ENCODE assay signal across 8 mouse cellular contexts in the genomic region with DNA sequence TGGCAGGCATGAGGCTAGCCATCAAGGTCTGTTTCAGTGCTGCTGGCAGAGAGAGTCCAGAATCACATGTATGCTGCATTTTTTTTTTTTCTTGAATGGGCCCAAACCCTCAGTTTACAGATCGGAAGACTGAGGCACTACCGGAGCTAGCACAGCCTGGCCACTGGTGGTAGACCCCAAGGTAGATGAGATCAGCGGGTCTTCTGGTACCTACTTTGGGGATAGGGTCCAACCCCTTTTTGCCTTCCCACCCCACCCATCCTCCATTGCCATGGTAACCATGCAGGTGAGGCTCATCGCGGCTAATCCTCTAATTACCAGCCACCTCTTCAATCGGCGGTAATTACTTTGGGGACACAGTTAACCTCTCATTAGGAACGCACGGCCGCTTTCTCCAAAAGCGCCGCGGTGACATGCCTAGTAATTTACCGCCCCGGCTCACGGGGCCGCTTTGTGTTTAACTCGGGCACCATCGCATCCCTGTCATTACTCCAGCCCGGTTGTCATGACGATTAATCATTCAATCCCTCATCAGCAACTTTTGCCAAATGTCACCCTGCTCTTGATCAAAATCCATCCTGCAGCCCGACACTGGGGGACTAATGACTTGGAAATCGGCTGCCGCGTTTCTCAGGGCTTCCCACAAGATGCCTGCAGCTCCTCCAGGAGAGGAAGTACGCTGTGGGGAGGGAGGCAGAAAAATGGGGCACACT. TPM values are rescaled to one million over a fixed set of nuclear protein-coding genes. Genes with fewer than 3 reads are reported as not detected.
A peak's percentile ranks its signal among the peaks of the same experiment; 100 is the strongest.
DNase-seq lines count a peak whose midpoint lies in the region; ATAC-seq and TF ChIP-seq lines count a peak whose summit lies in the region.

No protein-coding gene starts in this region.

- no peak for TF ChIP-seq EP300 in liver, postnatal 0 days (IDR thresholded peaks at IDR 0.05; ENCODE audit: low read depth)

- no peaks in the 10 kb centered on the region for H3K36me3 ChIP-seq in liver, embryonic 11.5 days (ENCODE audit: control insufficient read depth, insufficient read depth, low read length)
- H3K36me3 ChIP-seq in liver, postnatal 0 days (replicated peaks; ENCODE audit: insufficient read depth, low read length), result no peaks in the 10 kb centered on the region
- no peaks in the 10 kb centered on the region for H3K36me3 ChIP-seq in forebrain, embryonic 10.5 days (replicated peaks)

- H3K4me3 ChIP-seq in liver, embryonic 11.5 days (ENCODE audit: low read depth, low read length), result no peak overlapping the region
- H3K4me3 ChIP-seq in liver, postnatal 0 days (ENCODE audit: low read depth, low read length), result no peak overlapping the region
- peak overlapping the region; percentile 35 for H3K4me3 ChIP-seq in forebrain, embryonic 10.5 days

- DNase-seq in liver, embryonic 11.5 days (ENCODE audit: low spot score), result no peak
- DNase-seq in liver, postnatal 0 days, result no peak
- peak; percentile 86 for DNase-seq in forebrain, embryonic 10.5 days (ENCODE audit: extremely low spot score, low spot score)
- DNase-seq in layer of hippocampus, postnatal 14 days (ENCODE audit: low spot score in 2 of 2), result peak; percentile 19 to 45
- DNase-seq in retina, postnatal 1 day, result peak; percentile 88
- no peak for DNase-seq in c-Kit-positive CD71-positive TER-119-positive erythroid progenitor cells, embryonic 14.5 days (ENCODE audit: low spot score)
- no peak for DNase-seq in spleen, adult 12 weeks (ENCODE audit: low spot score)
- no peak for DNase-seq in gastrocnemius, adult 8-10 months (ENCODE audit: low spot score in 2 of 2)

- 9% methylated on average over 26 of the region's 26 CpGs for WGBS in liver, embryonic 11.5 days
- 13% methylated on average over 26 of the region's 26 CpGs for WGBS in liver, postnatal 0 days (ENCODE audit: insufficient replicate concordance)
- WGBS in forebrain, embryonic 10.5 days, result 5% methylated on average over 26 of the region's 26 CpGs

- no peak overlapping the region for H3K9ac ChIP-seq in liver, embryonic 11.5 days (ENCODE audit: low read depth, low read length)
- no peak overlapping the region for H3K9ac ChIP-seq in liver, postnatal 0 days (replicated peaks)

- no peak for TF ChIP-seq CTCF in liver, postnatal 0 days (IDR thresholded peaks at IDR 0.05; ENCODE audit: low read depth)

- no peak for ATAC-seq in liver, embryonic 11.5 days (replicated peaks; ENCODE audit: low FRiP score)
- no peak for ATAC-seq in liver, postnatal 0 days

- peaks cover 32% of the 10 kb centered on the region for H3K27me3 ChIP-seq in liver, embryonic 11.5 days (replicated peaks; ENCODE audit: control insufficient read depth, insufficient read depth, low read length)
- peaks cover 12% of the 10 kb centered on the region for H3K27me3 ChIP-seq in liver, postnatal 0 days (ENCODE audit: insufficient read depth, low read length)
- H3K27me3 ChIP-seq in forebrain, embryonic 10.5 days (ENCODE audit: poor library complexity, severe bottlenecking), result peaks cover 95% of the 10 kb centered on the region

- 0 out of 2 replicates have a peak, but pooled peaks cover 3% of the 10 kb centered on the region for H3K9me3 ChIP-seq in liver, embryonic 11.5 days (ENCODE audit: control insufficient read depth, low read length)
- no peaks in the 10 kb centered on the region for H3K9me3 ChIP-seq in liver, postnatal 0 days (ENCODE audit: low read length)
- H3K9me3 ChIP-seq in forebrain, embryonic 10.5 days, result peaks cover 2% of the 10 kb centered on the region; the same call in 1 of the 2 replicates

- H3K27ac ChIP-seq in liver, embryonic 11.5 days (ENCODE audit: low read depth, low read length), result no peak overlapping the region
- no peak overlapping the region for H3K27ac ChIP-seq in liver, postnatal 0 days (ENCODE audit: low read depth)
- peak overlapping the region; percentile 77 for H3K27ac ChIP-seq in forebrain, embryonic 10.5 days

- no peaks in the 10 kb centered on the region for H3K4me1 ChIP-seq in liver, embryonic 11.5 days (replicated peaks; ENCODE audit: control insufficient read depth, insufficient read depth, low read length)
- no peaks in the 10 kb centered on the region for H3K4me1 ChIP-seq in liver, postnatal 0 days (ENCODE audit: insufficient read depth)
- H3K4me1 ChIP-seq in forebrain, embryonic 10.5 days, result peaks cover 42% of the 10 kb centered on the region

- peak overlapping the region; percentile 29; the same call in 1 of the 2 replicates for H3K4me2 ChIP-seq in liver, embryonic 11.5 days
- H3K4me2 ChIP-seq in liver, postnatal 0 days (ENCODE audit: low read depth, low read length), result no peak overlapping the region

RNA-seq across cellular contexts. Expression of a gene that starts 30.4 kb away (rescaled TPM):
- polyA plus RNA-seq in liver, embryonic 11.5 days (2014; fragmentation: Nextera tagmentation; extraction: Ambion mirVana), result 2.2 and 2.3 TPM in 2 replicates
- 0.80 and 1.8 TPM in 2 replicates for polyA plus RNA-seq in liver, postnatal 0 days (2015; fragmentation: Nextera tagmentation; extraction: Ambion mirVana)
- polyA plus RNA-seq in forebrain, embryonic 10.5 days (2016; fragmentation: Nextera tagmentation; extraction: Ambion mirVana), result 3.9 and 4.1 TPM in 2 replicates
- total RNA-seq in layer of hippocampus, postnatal 14 days (2021), result 1 to 10 TPM; 7.6 to 7.8 TPM
- under 1 TPM; 0.07 to 0.34 (median 0.30) TPM for total RNA-seq in gastrocnemius, adult 8-10 months (2022)

Comparison
In these comparisons a context has a peak if more than half of its experiments do, and no peak if none do; other contexts are left out.
1. DNase-seq: peak in forebrain, embryonic 10.5 days (single experiment), layer of hippocampus, postnatal 14 days (2 of 2) and retina, postnatal 1 day (single experiment); none in liver, embryonic 11.5 days (single experiment), liver, postnatal 0 days (single experiment), c-Kit-positive CD71-positive TER-119-positive erythroid progenitor cells, embryonic 14.5 days (single experiment), spleen, adult 12 weeks (single experiment) and gastrocnemius, adult 8-10 months (0 of 2).